Mouse (Mus musculus): ENCODE results near the gene Nxnl1. TPM values are rescaled to one million over a fixed set of nuclear protein-coding genes. Genes with fewer than 3 reads are reported as not detected.

Gene Nxnl1
- total and polyA plus RNA-seq, 3 experiments, result 0.04 TPM; not detected in 2

DNA sequence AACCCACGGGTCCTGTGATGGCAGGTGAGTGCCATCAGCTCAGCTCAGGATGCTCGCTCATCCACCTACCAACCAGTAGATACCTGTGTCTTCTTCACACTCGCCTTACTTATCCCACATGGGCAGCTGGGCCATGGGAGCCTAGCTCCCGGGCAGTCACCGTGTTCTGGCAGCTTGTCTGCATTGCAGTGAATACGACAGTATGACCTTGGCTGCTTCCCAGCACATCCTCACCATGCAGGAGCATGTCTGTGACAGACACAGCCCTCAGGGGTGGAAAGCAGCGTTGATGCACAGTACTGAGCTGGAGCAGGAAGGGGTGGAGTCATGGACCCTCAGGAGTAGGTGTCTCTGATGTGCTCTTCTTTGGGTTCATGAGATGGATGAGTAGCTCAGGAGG, 8.0 kb upstream of the Nxnl1 start:
- Histone ChIP-seq H3K9me3 (replicated peaks; ENCODE audit: low read length) (no peaks in the 10 kb centered on the region), H3K36me3 (replicated peaks in 1 of 2; ENCODE audit: control insufficient read depth in 1 of 2, insufficient read depth in 1 of 2, low read length in 1 of 2) (no peaks in the 10 kb centered on the region), H3K4me1 (ENCODE audit: control insufficient read depth in 1 of 2, insufficient read depth in 2 of 2) (peaks cover 10 to 11% of the 10 kb centered on the region in 2 experiments), H3K27me3 (replicated peaks) (peaks cover 2% of the 10 kb centered on the region), H3K27ac (ENCODE audit: insufficient read depth, low read depth) (no peak overlapping the region), H3K4me3 (replicated peaks in 1 of 3; ENCODE audit: low read depth in 2 of 3, low read length in 2 of 3, poor library complexity in 1 of 3) (no peak overlapping the region), H3K79me2 (replicated peaks; ENCODE audit: control insufficient read depth, extremely low read depth, insufficient read depth, poor library complexity, severe bottlenecking) (no peaks in the 10 kb centered on the region), H3K9ac (ENCODE audit: insufficient read depth, low read depth) (no peak overlapping the region), H3K4me2 (ENCODE audit: insufficient read depth, low read depth, poor library complexity, severe bottlenecking) (no peak overlapping the region)
- dilution Hi-C loops (cut with MboI; ENCODE audit: extremely low pct_ligation_motif_present, extremely low pct_unique_long_range_greater_than_20kb, low sequenced_read_pairs) (no loop called here), in situ Hi-C loops (cut with MboI; ENCODE audit: low pct_ligation_motif_present, low pct_unique_long_range_greater_than_20kb, low sequenced_read_pairs) (no loop called here)
- DNase-seq (ENCODE audit: extremely low read depth), result no peak
- TF ChIP-seq IRF4 (IDR thresholded peaks at IDR 0.05; ENCODE audit: low read depth, low read length) (no peak), HCFC1 (IDR thresholded peaks at IDR 0.05; ENCODE audit: low read depth, low read length) (no peak), ZNF384 (IDR thresholded peaks at IDR 0.05; ENCODE audit: low read depth, low read length) (no peak), POLR2AphosphoS2 (IDR thresholded peaks at IDR 0.05; ENCODE audit: low read depth, low read length) (no peak), PAX5 (IDR thresholded peaks at IDR 0.05; ENCODE audit: low read length) (no peak), RAD21 (IDR thresholded peaks at IDR 0.05; ENCODE audit: low read depth, low read length) (no peak), UBTF (IDR thresholded peaks at IDR 0.05; ENCODE audit: low read depth, low read length) (no peak), EP300 (IDR thresholded peaks at IDR 0.05; ENCODE audit: low read length) (no peak), TCF12 (IDR thresholded peaks at IDR 0.05; ENCODE audit: low read depth, low read length) (no peak), JUN (IDR thresholded peaks at IDR 0.05; ENCODE audit: insufficient read depth, low read depth, low read length) (no peak), MYC (IDR thresholded peaks at IDR 0.05; ENCODE audit: low read depth, low read length) (no peak), USF2 (conservative IDR thresholded peaks at IDR 0.05; ENCODE audit: low read depth, low read length) (no peak), KAT2A (IDR thresholded peaks at IDR 0.05; ENCODE audit: insufficient replicate concordance, low read length) (no peak), MEF2A (IDR thresholded peaks at IDR 0.05; ENCODE audit: borderline replicate concordance, low read depth, low read length) (no peak), SMC3 (IDR thresholded peaks at IDR 0.05; ENCODE audit: low read depth, low read length) (no peak), GABPA (IDR thresholded peaks at IDR 0.05; ENCODE audit: insufficient replicate concordance, low read depth, low read length) (no peak)

DNA sequence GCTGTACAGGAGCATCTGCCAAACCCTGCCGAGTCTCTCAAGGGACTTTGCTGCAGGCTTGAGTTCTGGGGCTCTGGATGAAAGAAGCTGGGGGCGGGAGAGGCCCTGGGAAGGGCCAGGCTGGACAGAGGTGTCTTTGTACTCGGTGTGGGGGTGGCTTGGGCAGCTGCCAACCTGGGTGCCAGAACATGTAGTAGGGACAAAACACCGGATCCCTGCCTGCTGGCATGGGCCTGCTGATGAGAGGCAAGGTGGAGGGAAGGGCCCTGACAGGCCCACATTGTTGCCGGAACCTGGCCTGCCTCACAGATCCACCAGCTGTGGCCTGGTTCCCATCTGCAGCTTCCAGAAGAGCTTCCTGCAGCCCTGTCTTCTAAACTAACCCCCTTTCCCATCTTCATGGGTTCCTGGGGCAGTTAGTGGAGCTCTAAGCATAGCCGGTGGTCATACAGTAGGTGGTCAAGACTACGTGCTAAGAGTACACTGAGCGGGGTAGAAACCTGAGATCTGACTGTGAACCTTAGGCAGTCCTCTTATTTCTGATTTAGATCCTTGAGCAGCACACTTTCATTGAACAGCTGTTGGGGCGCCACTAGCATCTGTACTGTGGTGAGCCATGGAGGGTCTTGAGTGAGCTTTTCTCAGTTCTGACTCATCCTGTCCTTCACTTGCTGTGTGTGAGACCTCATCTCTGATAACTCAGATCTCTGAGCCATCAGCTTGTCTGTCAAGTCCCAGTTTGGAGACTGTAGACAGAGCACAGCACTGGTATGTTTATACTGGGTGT, 6.6 kb upstream of the Nxnl1 start:
- dilution Hi-C loops (cut with MboI; ENCODE audit: extremely low pct_ligation_motif_present, extremely low pct_unique_long_range_greater_than_20kb, low sequenced_read_pairs), result no loop called here
- Histone ChIP-seq H3K4me1 (ENCODE audit: control insufficient read depth in 1 of 2, insufficient read depth in 2 of 2) (peaks cover 10 to 13% of the 10 kb centered on the region in 2 experiments), H3K27me3 (replicated peaks) (peaks cover 2% of the 10 kb centered on the region), H3K9me3 (replicated peaks; ENCODE audit: low read length) (no peaks in the 10 kb centered on the region), H3K4me2 (ENCODE audit: insufficient read depth, low read depth, poor library complexity, severe bottlenecking) (no peak overlapping the region), H3K9ac (ENCODE audit: insufficient read depth, low read depth) (no peak overlapping the region), H3K27ac (ENCODE audit: insufficient read depth, low read depth) (no peak overlapping the region), H3K79me2 (replicated peaks; ENCODE audit: control insufficient read depth, extremely low read depth, insufficient read depth, poor library complexity, severe bottlenecking) (no peaks in the 10 kb centered on the region), H3K36me3 (replicated peaks in 1 of 2; ENCODE audit: control insufficient read depth in 1 of 2, insufficient read depth in 1 of 2, low read length in 1 of 2) (no peaks in the 10 kb centered on the region), H3K4me3 (replicated peaks in 1 of 3; ENCODE audit: low read depth in 2 of 3, low read length in 2 of 3, poor library complexity in 1 of 3) (no peak overlapping the region)
- in situ Hi-C loops (cut with MboI; ENCODE audit: low pct_ligation_motif_present, low pct_unique_long_range_greater_than_20kb, low sequenced_read_pairs), result no loop called here
- no peak for TF ChIP-seq CHD1 (IDR thresholded peaks at IDR 0.05; ENCODE audit: low read depth, low read length)
- no peak for TF ChIP-seq KAT2A (IDR thresholded peaks at IDR 0.05; ENCODE audit: insufficient replicate concordance, low read length)
- no peak for TF ChIP-seq UBTF (IDR thresholded peaks at IDR 0.05; ENCODE audit: low read depth, low read length)
- TF ChIP-seq E2F4 (IDR thresholded peaks at IDR 0.05; ENCODE audit: insufficient replicate concordance, low read depth, low read length), result no peak
- no peak for TF ChIP-seq IRF4 (IDR thresholded peaks at IDR 0.05; ENCODE audit: low read depth, low read length)
- TF ChIP-seq MAX (IDR thresholded peaks at IDR 0.05; ENCODE audit: low read length), result no peak
- TF ChIP-seq GABPA (IDR thresholded peaks at IDR 0.05; ENCODE audit: insufficient replicate concordance, low read depth, low read length), result no peak
- TF ChIP-seq SIN3A (IDR thresholded peaks at IDR 0.05; ENCODE audit: low read length), result no peak
- TF ChIP-seq MEF2A (IDR thresholded peaks at IDR 0.05; ENCODE audit: borderline replicate concordance, low read depth, low read length), result no peak
- TF ChIP-seq HCFC1 (IDR thresholded peaks at IDR 0.05; ENCODE audit: low read depth, low read length), result no peak
- no peak for TF ChIP-seq JUND (conservative IDR thresholded peaks at IDR 0.05; ENCODE audit: low read depth, low read length)
- TF ChIP-seq RAD21 (IDR thresholded peaks at IDR 0.05; ENCODE audit: low read depth, low read length), result no peak
- TF ChIP-seq NRF1 (IDR thresholded peaks at IDR 0.05; ENCODE audit: low read depth, low read length), result no peak
- no peak for TF ChIP-seq PAX5 (IDR thresholded peaks at IDR 0.05; ENCODE audit: low read length)
- TF ChIP-seq ZNF384 (IDR thresholded peaks at IDR 0.05; ENCODE audit: low read depth, low read length), result no peak
- no peak for TF ChIP-seq CHD2 (IDR thresholded peaks at IDR 0.05; ENCODE audit: low read length)
- no peak for TF ChIP-seq USF2 (conservative IDR thresholded peaks at IDR 0.05; ENCODE audit: low read depth, low read length)
- no peak for DNase-seq (ENCODE audit: extremely low read depth)
